12 mouse cellular contexts compared by ENCODE assay signal in genomic region chr10:119556346-119556745, GRCm38 (mm10).
"Had no signal": no experiment of that assay in that cellular context is flagged by ENCODE, and none has a peak within 500 bp of the region (broad histone marks: within the 10 kb centered on the region; RNA-seq: fewer than 3 reads in every experiment).

No protein-coding gene starts in this region.

- H3K4me1 ChIP-seq: kidney, embryonic 15.5 days had no signal

- H3K36me3 ChIP-seq: kidney, embryonic 15.5 days; limb, embryonic 13.5 days; neural tube, embryonic 13.5 days had no signal

- DNase-seq: kidney, adult 2 months; kidney, postnatal 36 days; layer of hippocampus, adult 9-11 months; layer of hippocampus, postnatal 36 days; lung, adult 18-20 months; right cerebral cortex, adult 18-20 months; right cerebral cortex, postnatal 25 days; thymus, postnatal 36 days had no signal

- H3K9me3 ChIP-seq: kidney, embryonic 15.5 days; limb, embryonic 13.5 days; neural tube, embryonic 13.5 days had no signal

- H3K4me3 ChIP-seq: kidney, embryonic 15.5 days; limb, embryonic 13.5 days; neural tube, embryonic 13.5 days had no signal

- H3K27me3 ChIP-seq: kidney, embryonic 15.5 days; limb, embryonic 13.5 days; neural tube, embryonic 13.5 days had no signal

- H3K27ac ChIP-seq: kidney, embryonic 15.5 days; limb, embryonic 13.5 days; liver, embryonic 14.5 days; neural tube, embryonic 13.5 days had no signal

- H3K4me2 ChIP-seq: kidney, embryonic 15.5 days; limb, embryonic 13.5 days; neural tube, embryonic 13.5 days had no signal

- H3K9ac ChIP-seq: kidney, embryonic 15.5 days; limb, embryonic 13.5 days; liver, embryonic 14.5 days; neural tube, embryonic 13.5 days had no signal
